Mouse (Mus musculus) stomach, embryonic 15.5 days (tissue): ENCODE results near the gene Bub3. TPM values are rescaled to one million over a fixed set of nuclear protein-coding genes. Genes with fewer than 3 reads are reported as not detected.

Experiments
- ATAC-seq: fragments of 200-750 bp; cut with Nextera tagmentation; 2 replicates; pipeline ENCODE4 v1.8.0; 2017; ENCODE audit warnings: low read depth, moderate number of reproducible peaks, moderate TSS enrichment; ENCODE audit not compliant: insufficient read depth, low FRiP score
- H3K27ac ChIP-seq: fragments of 300-500 bp; sonication (generic); 2 replicates; pipeline ENCODE4 v1.5.1; 2015; ENCODE audit warnings: mild to moderate bottlenecking, inconsistent platforms
- H3K27me3 ChIP-seq: fragments of 300-500 bp; sonication (generic); replicated peaks from 2 replicates; pipeline ENCODE4 v1.6.1; 2015; ENCODE audit warnings: inconsistent platforms
- H3K36me3 ChIP-seq: fragments of 300-500 bp; sonication (generic); 2 replicates; pipeline ENCODE4 v1.6.1; 2015; ENCODE audit warnings: inconsistent platforms
- H3K4me1 ChIP-seq: fragments of 300-500 bp; sonication (generic); 2 replicates; pipeline ENCODE4 v1.6.1; 2015; ENCODE audit warnings: inconsistent platforms
- H3K4me2 ChIP-seq: fragments of 300-500 bp; sonication (generic); 2 replicates; pipeline ENCODE4 v1.6.1; 2015; ENCODE audit warnings: mild to moderate bottlenecking, inconsistent platforms
- H3K4me3 ChIP-seq: fragments of 300-500 bp; sonication (generic); replicated peaks from 2 replicates; pipeline ENCODE4 v1.5.1; 2015; ENCODE audit warnings: inconsistent platforms
- H3K9ac ChIP-seq: fragments of 300-500 bp; sonication (generic); 2 replicates; pipeline ENCODE4 v1.6.1; 2015; ENCODE audit warnings: inconsistent platforms
- H3K9me3 ChIP-seq: fragments of 300-500 bp; sonication (generic); 2 replicates; pipeline ENCODE4 v1.6.1; 2016; ENCODE audit warnings: inconsistent platforms
- WGBS: fragments of 180-500 bp; shearing (Covaris S2); methylation state at CpG from one replicate; pipeline ENCODE4 v1.1.7; 2015; 5-methylcytosine and 5-hydroxymethylcytosine counted together
- polyA plus RNA-seq: library from polyadenylated mRNA; unstranded; fragments of >200 nt; fragmentation: Nextera tagmentation; extraction: Ambion mirVana; gene quantifications from 2 replicates; pipeline ENCODE4 v1.2.1, GENCODE M21; 2015

The Bub3 gene
- 187 and 198 TPM in 2 replicates for polyA plus RNA-seq

GRCm38 (mm10) chr7:131559986-131560696 is at the start of gene Bub3:
Gene Bub3, plus strand, starts transcription at chr7:131560222.
- Histone ChIP-seq H3K4me1 (peaks cover 6% of the 10 kb centered on the region; the same call in 1 of the 2 replicates), H3K27ac (peak within 1 kb of the TSS; percentile 90), H3K4me2 (peak within 1 kb of the TSS; percentile 51), H3K27me3 (peaks cover 36% of the 10 kb centered on the region), H3K9me3 (no peaks in the 10 kb centered on the region), H3K36me3 (peaks cover 10% of the 10 kb centered on the region), H3K4me3 (peak within 1 kb of the TSS; percentile 75), H3K9ac (peak within 1 kb of the TSS; percentile 79)
- WGBS = under 1% methylated on average over 47 of the region's 51 CpGs
- peak; percentile 93 for ATAC-seq

GRCm38 (mm10) chr7:131539979-131540378 is 20.0 kb upstream of the Bub3 start:
- Histone ChIP-seq H3K9me3 (no peaks in the 10 kb centered on the region), H3K9ac (no peak overlapping the region), H3K27ac (no peak overlapping the region), H3K4me2 (no peak overlapping the region), H3K4me3 (no peak overlapping the region), H3K27me3 (peaks cover 75% of the 10 kb centered on the region), H3K4me1 (peaks cover 24% of the 10 kb centered on the region), H3K36me3 (no peaks in the 10 kb centered on the region)
- under 1% methylated on average over 7 of the region's 7 CpGs for WGBS
- ATAC-seq = peak; percentile 67; the same call in 1 of the 2 replicates

- H3K9me3 ChIP-seq = no peaks in the 10 kb centered on the region
- H3K27ac ChIP-seq = no peak overlapping the region
- 2% methylated on average over 41 of the region's 41 CpGs for WGBS
- no peak for ATAC-seq
- no peak overlapping the region for H3K9ac ChIP-seq
- H3K4me2 ChIP-seq = peak overlapping the region; percentile 69
- peaks cover 88% of the 10 kb centered on the region for H3K27me3 ChIP-seq
- no peaks in the 10 kb centered on the region for H3K36me3 ChIP-seq
- peak overlapping the region; percentile 38 for H3K4me3 ChIP-seq
- H3K4me1 ChIP-seq = peaks cover 24% of the 10 kb centered on the region
These were observed 18.6 kb upstream of the Bub3 start for GRCm38 (mm10) chr7:131541184-131542114.

GRCm38 (mm10) chr7:131542115-131542871 is 17.7 kb upstream of the Bub3 start, which contains the start of gene Hmx3:
Gene Hmx3, plus strand, starts transcription at chr7:131542867.
- Histone ChIP-seq H3K36me3 (no peaks in the 10 kb centered on the region), H3K9me3 (no peaks in the 10 kb centered on the region), H3K4me1 (peaks cover 24% of the 10 kb centered on the region), H3K4me2 (peak within 1 kb of the TSS; percentile 69), H3K4me3 (peak within 1 kb of the TSS; percentile 38), H3K27ac (no peak within 1 kb of the TSS), H3K9ac (no peak within 1 kb of the TSS), H3K27me3 (peaks cover 94% of the 10 kb centered on the region)
- no peak for ATAC-seq
- 1% methylated on average over 65 of the region's 65 CpGs for WGBS

- H3K36me3 ChIP-seq = no peaks in the 10 kb centered on the region
- no peak overlapping the region for H3K27ac ChIP-seq
- H3K4me2 ChIP-seq = peak overlapping the region; percentile 69
- peaks cover 94% of the 10 kb centered on the region for H3K27me3 ChIP-seq
- H3K4me1 ChIP-seq = peaks cover 24% of the 10 kb centered on the region
- no peak overlapping the region for H3K9ac ChIP-seq
- H3K9me3 ChIP-seq = no peaks in the 10 kb centered on the region
- WGBS = under 1% methylated on average over 71 of the region's 71 CpGs
- H3K4me3 ChIP-seq = peak overlapping the region; percentile 38
- 0 out of 2 replicates have a peak, but pooled peaks have one; percentile 18 for ATAC-seq
These were observed 17.0 kb upstream of the Bub3 start for GRCm38 (mm10) chr7:131542872-131543622.

GRCm38 (mm10) chr7:131543623-131544481 is 16.2 kb upstream of the Bub3 start:
- under 1% methylated on average over 75 of the region's 75 CpGs for WGBS
- Histone ChIP-seq H3K9me3 (no peaks in the 10 kb centered on the region), H3K27me3 (peaks cover 94% of the 10 kb centered on the region)

GRCm38 (mm10) chr7:131544871-131545270 is 15.2 kb upstream of the Bub3 start:
- peaks cover 24% of the 10 kb centered on the region for H3K4me1 ChIP-seq
- ATAC-seq = no peak
- H3K27ac ChIP-seq = no peak overlapping the region
- no peaks in the 10 kb centered on the region for H3K9me3 ChIP-seq
- no peak overlapping the region for H3K4me2 ChIP-seq
- no peaks in the 10 kb centered on the region for H3K36me3 ChIP-seq
- 2% methylated on average over 5 of the region's 5 CpGs for WGBS
- peaks cover 93% of the 10 kb centered on the region for H3K27me3 ChIP-seq
- H3K4me3 ChIP-seq = no peak overlapping the region
- H3K9ac ChIP-seq = no peak overlapping the region

More at GRCm38 (mm10) chr7:131543623-131544481, 16.2 kb upstream of the Bub3 start:
- Histone ChIP-seq H3K4me1 (peaks cover 24% of the 10 kb centered on the region), H3K9ac (no peak overlapping the region; the same call in 1 of the 2 replicates), H3K4me3 (peak overlapping the region; percentile 38), H3K27ac (no peak overlapping the region), H3K4me2 (peak overlapping the region; percentile 69), H3K36me3 (no peaks in the 10 kb centered on the region)
- no peak for ATAC-seq

GRCm38 (mm10) chr7:131545701-131546385 is 14.2 kb upstream of the Bub3 start:
- Histone ChIP-seq H3K27me3 (peaks cover 94% of the 10 kb centered on the region), H3K4me2 (no peak overlapping the region), H3K27ac (no peak overlapping the region), H3K4me1 (peaks cover 24% of the 10 kb centered on the region), H3K9me3 (no peaks in the 10 kb centered on the region), H3K4me3 (no peak overlapping the region), H3K36me3 (no peaks in the 10 kb centered on the region), H3K9ac (no peak overlapping the region)
- WGBS = 3% methylated on average over 13 of the region's 13 CpGs
- ATAC-seq = no peak

GRCm38 (mm10) chr7:131546423-131546822 is 13.6 kb upstream of the Bub3 start:
- Histone ChIP-seq H3K4me3 (no peak overlapping the region), H3K27me3 (peaks cover 94% of the 10 kb centered on the region), H3K4me2 (no peak overlapping the region), H3K9me3 (no peaks in the 10 kb centered on the region), H3K36me3 (no peaks in the 10 kb centered on the region), H3K9ac (no peak overlapping the region), H3K27ac (no peak overlapping the region), H3K4me1 (peaks cover 24% of the 10 kb centered on the region)
- no peak for ATAC-seq
- 10% methylated on average over 2 of the region's 2 CpGs for WGBS

GRCm38 (mm10) chr7:131547481-131547880 is 12.5 kb upstream of the Bub3 start:
- no peak overlapping the region for H3K4me2 ChIP-seq
- WGBS = 3% methylated on average over 5 of the region's 5 CpGs
- H3K4me1 ChIP-seq = peaks cover 16% of the 10 kb centered on the region
- peaks cover 94% of the 10 kb centered on the region for H3K27me3 ChIP-seq
- no peak for ATAC-seq
- no peaks in the 10 kb centered on the region for H3K36me3 ChIP-seq
- no peak overlapping the region for H3K9ac ChIP-seq
- no peak overlapping the region for H3K4me3 ChIP-seq
- H3K9me3 ChIP-seq = no peaks in the 10 kb centered on the region
- H3K27ac ChIP-seq = no peak overlapping the region
